Mouse (Mus musculus) midbrain, embryonic 10.5 days (tissue): ENCODE results near the gene Wipi1. TPM values are rescaled to one million over a fixed set of nuclear protein-coding genes. Genes with fewer than 3 reads are reported as not detected.
"Not testable (repeated sequence)": the region's sequence is repeated elsewhere in the genome, so short reads cannot be mapped to it uniquely, and the experiment has no call there.

Experiments used
- DNase-seq: peaks from one replicate; pipeline ENCODE4 v3.0.0-alpha.2; 2017; ENCODE audit warnings: low spot score
- H3K27ac ChIP-seq: fragments of 300-500 bp; sonication (generic); replicated peaks from 2 replicates; pipeline ENCODE4 v1.5.1; 2016; ENCODE audit warnings: mild to moderate bottlenecking
- H3K27me3 ChIP-seq: fragments of 300-500 bp; sonication (generic); 2 replicates; pipeline ENCODE4 v1.6.1; 2016; ENCODE audit warnings: low read depth, mild to moderate bottlenecking; ENCODE audit not compliant: poor library complexity, severe bottlenecking
- H3K36me3 ChIP-seq: fragments of 300-500 bp; sonication (generic); 2 replicates; pipeline ENCODE4 v1.6.1; 2016; ENCODE audit warnings: mild to moderate bottlenecking, moderate library complexity
- H3K4me1 ChIP-seq: fragments of 300-500 bp; sonication (generic); 2 replicates; pipeline ENCODE4 v1.6.1; 2016
- H3K4me3 ChIP-seq: fragments of 300-500 bp; sonication (generic); 2 replicates; pipeline ENCODE4 v1.5.1; 2016; ENCODE audit warnings: mild to moderate bottlenecking, moderate library complexity
- H3K9me3 ChIP-seq: fragments of 300-500 bp; sonication (generic); replicated peaks from 2 replicates; pipeline ENCODE4 v1.6.1; 2016; ENCODE audit warnings: mild to moderate bottlenecking
- WGBS: fragments of 180-500 bp; shearing (Covaris S2); methylation state at CpG from one replicate; pipeline ENCODE4 v1.1.7; 2016; 5-methylcytosine and 5-hydroxymethylcytosine counted together
- polyA plus RNA-seq: library from polyadenylated mRNA; unstranded; fragments of >200 nt; fragmentation: Nextera tagmentation; extraction: Ambion mirVana; gene quantifications from 2 replicates; pipeline ENCODE4 v1.2.1, GENCODE M21; 2016

Gene Wipi1
- polyA plus RNA-seq, 1 experiment from 2014 or later = 17.9 TPM

- Histone ChIP-seq H3K27me3 (no peaks in the 10 kb centered on the region), H3K36me3 (no peaks in the 10 kb centered on the region), H3K27ac (no peak overlapping the region), H3K4me1 (no peaks in the 10 kb centered on the region), H3K4me3 (no peak overlapping the region), H3K9me3 (no peaks in the 10 kb centered on the region)
- DNase-seq = no peak
- WGBS = 89% methylated on average over 5 of the region's 5 CpGs
Observed at GRCm38 (mm10) chr11:109641498-109642222, 29.9 kb upstream of the Wipi1 start.

- H3K27me3 ChIP-seq = no peaks in the 10 kb centered on the region
- no peak overlapping the region for H3K27ac ChIP-seq
- H3K4me3 ChIP-seq = no peak overlapping the region
- DNase-seq = no peak
- H3K36me3 ChIP-seq = no peaks in the 10 kb centered on the region
- no peaks in the 10 kb centered on the region for H3K4me1 ChIP-seq
- H3K9me3 ChIP-seq = no peaks in the 10 kb centered on the region
- WGBS = 89% methylated on average over 6 of the region's 6 CpGs
Observed at GRCm38 (mm10) chr11:109635871-109636395, 24.2 kb upstream of the Wipi1 start.

- no peak overlapping the region for H3K27ac ChIP-seq
- no peaks in the 10 kb centered on the region for H3K4me1 ChIP-seq
- H3K4me3 ChIP-seq = no peak overlapping the region
- no peaks in the 10 kb centered on the region for H3K36me3 ChIP-seq
- H3K9me3 ChIP-seq = no peaks in the 10 kb centered on the region
- no peak for DNase-seq
- no peaks in the 10 kb centered on the region for H3K27me3 ChIP-seq
- WGBS = 76% methylated on average over 9 of the region's 9 CpGs
Observed at GRCm38 (mm10) chr11:109634928-109635327, 23.2 kb upstream of the Wipi1 start.

- no peak for DNase-seq
- H3K4me3 ChIP-seq = no peak overlapping the region
- H3K36me3 ChIP-seq = no peaks in the 10 kb centered on the region
- no peaks in the 10 kb centered on the region for H3K4me1 ChIP-seq
- H3K27ac ChIP-seq = no peak overlapping the region
- 0 out of 2 replicates have a peak, but pooled peaks cover 4% of the 10 kb centered on the region for H3K9me3 ChIP-seq
- H3K27me3 ChIP-seq = no peaks in the 10 kb centered on the region
- WGBS = 78% methylated on average over 10 of the region's 10 CpGs
Observed at GRCm38 (mm10) chr11:109629021-109629521, 17.3 kb upstream of the Wipi1 start.

- Histone ChIP-seq H3K9me3 (0 out of 2 replicates have a peak, but pooled peaks cover 4% of the 10 kb centered on the region), H3K4me3 (no peak overlapping the region), H3K27ac (no peak overlapping the region), H3K4me1 (no peaks in the 10 kb centered on the region), H3K27me3 (no peaks in the 10 kb centered on the region), H3K36me3 (no peaks in the 10 kb centered on the region)
- WGBS = 84% methylated on average over 3 of the region's 3 CpGs
- DNase-seq = no peak
Observed at GRCm38 (mm10) chr11:109628099-109628498, 16.3 kb upstream of the Wipi1 start.

- Histone ChIP-seq H3K4me3 (no peak overlapping the region), H3K4me1 (peaks cover 2% of the 10 kb centered on the region; the same call in 1 of the 2 replicates), H3K36me3 (no peaks in the 10 kb centered on the region), H3K27ac (no peak overlapping the region), H3K27me3 (no peaks in the 10 kb centered on the region), H3K9me3 (0 out of 2 replicates have a peak, but pooled peaks cover 4% of the 10 kb centered on the region)
- no peak for DNase-seq
- 86% methylated on average over 4 of the region's 4 CpGs for WGBS
Observed at GRCm38 (mm10) chr11:109627648-109628047, 15.9 kb upstream of the Wipi1 start.

- Histone ChIP-seq H3K36me3 (no peaks in the 10 kb centered on the region), H3K9me3 (0 out of 2 replicates have a peak, but pooled peaks cover 4% of the 10 kb centered on the region), H3K4me1 (peaks cover 8% of the 10 kb centered on the region; the same call in 1 of the 2 replicates), H3K4me3 (no peak overlapping the region), H3K27me3 (no peaks in the 10 kb centered on the region), H3K27ac (no peak overlapping the region)
- DNase-seq = no peak
- WGBS = 87% methylated on average over 7 of the region's 7 CpGs
Observed at GRCm38 (mm10) chr11:109623238-109623637, 11.5 kb upstream of the Wipi1 start.

GRCm38 (mm10) chr11:109622518-109623037 lies 10.8 kb upstream of the Wipi1 start:
- WGBS = 49% methylated on average over 15 of the region's 15 CpGs
- Histone ChIP-seq H3K36me3 (no peaks in the 10 kb centered on the region), H3K9me3 (0 out of 2 replicates have a peak, but pooled peaks cover 4% of the 10 kb centered on the region), H3K4me3 (no peak overlapping the region), H3K4me1 (peaks cover 8% of the 10 kb centered on the region; the same call in 1 of the 2 replicates), H3K27me3 (no peaks in the 10 kb centered on the region), H3K27ac (no peak overlapping the region)
- peak; percentile 14 for DNase-seq

- WGBS = 23% methylated on average over 2 of the region's 2 CpGs
- Histone ChIP-seq H3K27ac (no peak overlapping the region), H3K4me1 (peaks cover 8% of the 10 kb centered on the region; the same call in 1 of the 2 replicates), H3K36me3 (no peaks in the 10 kb centered on the region), H3K27me3 (no peaks in the 10 kb centered on the region), H3K9me3 (0 out of 2 replicates have a peak, but pooled peaks cover 4% of the 10 kb centered on the region), H3K4me3 (no peak overlapping the region)
- DNase-seq = peak; percentile 39
Observed at GRCm38 (mm10) chr11:109621183-109621582, 9.4 kb upstream of the Wipi1 start.

GRCm38 (mm10) chr11:109620356-109620755 lies 8.6 kb upstream of the Wipi1 start:
- no peak overlapping the region for H3K4me3 ChIP-seq
- no peaks in the 10 kb centered on the region for H3K27me3 ChIP-seq
- WGBS = 78% methylated on average over 6 of the region's 6 CpGs
- H3K27ac ChIP-seq = no peak overlapping the region
- no peak for DNase-seq
- 0 out of 2 replicates have a peak, but pooled peaks cover 4% of the 10 kb centered on the region for H3K9me3 ChIP-seq
- peaks cover 8% of the 10 kb centered on the region; the same call in 1 of the 2 replicates for H3K4me1 ChIP-seq
- no peaks in the 10 kb centered on the region for H3K36me3 ChIP-seq

GRCm38 (mm10) chr11:109619055-109619454 lies 7.3 kb upstream of the Wipi1 start:
- 30% methylated on average over 8 of the region's 8 CpGs for WGBS
- H3K4me1 ChIP-seq, H3K27me3 ChIP-seq, H3K9me3 ChIP-seq, H3K27ac ChIP-seq, H3K36me3 ChIP-seq, H3K4me3 ChIP-seq: not testable (repeated sequence)
- peak; percentile 33 for DNase-seq

GRCm38 (mm10) chr11:109616766-109617165 lies 5.0 kb upstream of the Wipi1 start:
- peaks cover 9% of the 10 kb centered on the region for H3K4me1 ChIP-seq
- H3K27me3 ChIP-seq = peaks cover 4% of the 10 kb centered on the region; the same call in 1 of the 2 replicates
- no peak overlapping the region for H3K27ac ChIP-seq
- no peak for DNase-seq
- H3K9me3 ChIP-seq = no peaks in the 10 kb centered on the region
- WGBS = 78% methylated on average over 4 of the region's 4 CpGs
- no peaks in the 10 kb centered on the region for H3K36me3 ChIP-seq
- H3K4me3 ChIP-seq = no peak overlapping the region

- no peak overlapping the region for H3K27ac ChIP-seq
- WGBS = 86% methylated on average over 4 of the region's 4 CpGs
- H3K36me3 ChIP-seq = no peaks in the 10 kb centered on the region
- no peak overlapping the region for H3K4me3 ChIP-seq
- H3K4me1 ChIP-seq = peaks cover 13% of the 10 kb centered on the region
- no peaks in the 10 kb centered on the region for H3K9me3 ChIP-seq
- peaks cover 4% of the 10 kb centered on the region; the same call in 1 of the 2 replicates for H3K27me3 ChIP-seq
- DNase-seq = no peak
Observed at GRCm38 (mm10) chr11:109616352-109616751, 4.6 kb upstream of the Wipi1 start.
